Mouse (Mus musculus) spleen, embryonic (tissue): ENCODE measurements around the gene Zmiz2.
"Not testable (repeated sequence)": the region's sequence is repeated elsewhere in the genome, so short reads cannot be mapped to it uniquely, and the experiment has no call there.

Experiments used
- CTCF ChIA-PET: fragments of 350-600 bp; sonication (Branson Sonifier 250); formaldehyde crosslinking; loops from one replicate; lab custom pipeline; 2022; lab: Charles Lee

Gene Zmiz2

DNA sequence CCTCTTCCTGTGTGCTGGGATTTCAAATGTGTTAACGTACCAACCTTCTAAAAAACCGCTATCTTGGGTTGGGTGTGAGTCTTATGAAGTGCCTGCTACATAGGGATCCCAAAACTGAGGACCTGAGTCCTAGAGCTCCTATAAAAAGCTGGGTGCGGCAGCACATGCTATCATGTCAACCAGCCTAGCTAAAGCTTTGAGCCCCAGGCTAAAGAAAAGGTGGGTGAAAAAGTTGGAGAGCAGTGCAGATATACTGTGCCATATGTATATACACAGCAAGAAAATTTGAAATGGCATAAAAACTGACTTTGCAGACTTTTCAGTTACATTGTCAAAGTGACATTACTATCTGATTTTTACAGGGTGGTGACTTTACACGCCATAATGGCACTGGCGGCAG, 29.9 kb downstream of the Zmiz2 start:
- CTCF ChIA-PET, result no interaction called here

DNA sequence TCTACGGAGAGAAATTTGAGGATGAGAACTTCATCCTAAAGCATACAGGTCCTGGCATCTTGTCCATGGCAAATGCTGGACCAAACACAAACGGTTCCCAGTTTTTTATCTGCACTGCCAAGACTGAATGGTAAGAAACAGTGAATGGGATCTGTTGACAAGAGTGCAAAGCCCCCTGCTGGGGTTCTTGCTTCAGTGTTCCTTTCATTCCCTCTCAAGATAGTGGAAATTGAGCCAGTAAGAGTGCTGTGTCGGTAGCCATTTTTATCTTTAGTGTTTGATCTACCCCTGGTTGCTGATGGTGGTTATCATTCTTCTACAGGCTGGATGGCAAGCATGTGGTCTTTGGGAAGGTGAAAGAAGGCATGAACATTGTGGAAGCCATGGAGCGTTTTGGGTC, 30.3 kb downstream of the Zmiz2 start:
- CTCF ChIA-PET, result not testable (repeated sequence)

DNA sequence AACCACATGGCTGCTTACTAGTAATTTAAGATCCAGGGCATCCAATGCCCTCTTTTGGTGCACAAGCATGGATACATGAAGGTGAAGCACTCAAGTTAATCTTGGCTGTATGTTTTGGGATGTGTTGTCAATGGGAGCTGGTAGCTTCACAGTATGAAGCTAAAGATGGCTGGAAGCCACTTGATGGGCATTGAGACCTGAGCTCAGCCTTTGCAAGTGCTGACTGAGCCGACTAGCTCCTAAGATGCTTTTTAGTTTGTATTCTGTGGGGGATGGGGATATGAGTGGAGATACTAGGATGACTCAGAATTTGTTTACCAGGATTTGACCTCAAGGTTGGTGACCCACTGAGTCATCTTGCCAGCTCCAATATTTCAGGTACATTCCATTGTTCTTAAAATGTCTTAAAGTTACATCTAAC, 31.4 kb downstream of the Zmiz2 start:
- CTCF ChIA-PET, result interaction anchor here (0.7 kb wide), 1 partner anchor 15 kb away, joined by 3 read pairs; no protein-coding TSS in a partner anchor

GRCm38 (mm10) chr11:6420722-6421350, 32.0 kb downstream of the Zmiz2 start:
- CTCF ChIA-PET, result interaction anchor here (0.7 kb wide), 1 partner anchor 15 kb away, joined by 3 read pairs; no protein-coding TSS in a partner anchor

- CTCF ChIA-PET, result interaction anchor here (0.6 to 1.2 kb wide), 2 partner anchors 12 to 124 kb away, joined by 3 read pairs; no protein-coding TSS in a partner anchor
Measured at GRCm38 (mm10) chr11:6430186-6430585, 41.3 kb downstream of the Zmiz2 start.

DNA sequence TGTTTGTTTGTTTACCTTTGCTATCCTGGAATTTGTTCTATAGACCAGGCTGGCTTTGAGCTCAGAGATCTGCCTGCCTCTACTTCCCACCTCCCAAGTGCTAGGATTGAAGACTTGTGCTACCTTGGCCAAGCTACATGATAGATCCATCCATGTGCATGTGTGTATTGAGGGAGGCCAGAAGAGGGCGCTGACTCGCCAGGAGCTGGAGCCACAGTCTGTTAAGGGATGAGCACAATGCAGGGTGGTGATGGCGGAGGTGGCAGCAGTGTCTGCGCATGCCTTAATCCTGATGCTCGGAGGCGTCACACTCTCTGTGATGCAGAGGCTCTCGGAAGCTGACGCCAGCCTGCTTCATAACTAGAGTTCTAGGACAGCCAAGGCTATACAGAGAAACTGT, 47.6 kb downstream of the Zmiz2 start:
- CTCF ChIA-PET, result no interaction called here

DNA sequence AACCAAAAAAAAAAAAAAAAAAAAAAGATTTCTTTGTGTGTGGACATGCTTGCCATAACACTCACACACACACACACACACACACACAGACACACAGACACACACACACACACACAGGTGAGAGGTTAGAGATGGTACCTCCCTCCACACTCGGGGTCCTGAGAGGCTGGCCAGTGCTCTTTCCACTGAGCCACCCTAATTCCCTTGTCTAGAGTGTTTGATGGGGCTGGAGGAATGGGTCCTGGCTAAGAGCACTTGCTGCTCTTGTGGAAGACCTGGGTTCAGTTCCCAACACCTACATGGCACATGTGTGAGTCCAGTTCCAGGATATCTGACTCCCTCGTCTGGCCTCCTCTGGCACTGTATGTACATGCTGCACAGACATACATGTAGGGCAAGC, 48.8 kb downstream of the Zmiz2 start:
- CTCF ChIA-PET, result no interaction called here

GRCm38 (mm10) chr11:6440171-6440570, 51.3 kb downstream of the Zmiz2 start:
- CTCF ChIA-PET, result no interaction called here

GRCm38 (mm10) chr11:6442566-6442965, 53.7 kb downstream of the Zmiz2 start:
- CTCF ChIA-PET, result no interaction called here

- CTCF ChIA-PET, result no interaction called here
Measured at GRCm38 (mm10) chr11:6443102-6443501, 54.2 kb downstream of the Zmiz2 start.

- CTCF ChIA-PET, result no interaction called here
Measured at GRCm38 (mm10) chr11:6443727-6444076, 54.8 kb downstream of the Zmiz2 start.

DNA sequence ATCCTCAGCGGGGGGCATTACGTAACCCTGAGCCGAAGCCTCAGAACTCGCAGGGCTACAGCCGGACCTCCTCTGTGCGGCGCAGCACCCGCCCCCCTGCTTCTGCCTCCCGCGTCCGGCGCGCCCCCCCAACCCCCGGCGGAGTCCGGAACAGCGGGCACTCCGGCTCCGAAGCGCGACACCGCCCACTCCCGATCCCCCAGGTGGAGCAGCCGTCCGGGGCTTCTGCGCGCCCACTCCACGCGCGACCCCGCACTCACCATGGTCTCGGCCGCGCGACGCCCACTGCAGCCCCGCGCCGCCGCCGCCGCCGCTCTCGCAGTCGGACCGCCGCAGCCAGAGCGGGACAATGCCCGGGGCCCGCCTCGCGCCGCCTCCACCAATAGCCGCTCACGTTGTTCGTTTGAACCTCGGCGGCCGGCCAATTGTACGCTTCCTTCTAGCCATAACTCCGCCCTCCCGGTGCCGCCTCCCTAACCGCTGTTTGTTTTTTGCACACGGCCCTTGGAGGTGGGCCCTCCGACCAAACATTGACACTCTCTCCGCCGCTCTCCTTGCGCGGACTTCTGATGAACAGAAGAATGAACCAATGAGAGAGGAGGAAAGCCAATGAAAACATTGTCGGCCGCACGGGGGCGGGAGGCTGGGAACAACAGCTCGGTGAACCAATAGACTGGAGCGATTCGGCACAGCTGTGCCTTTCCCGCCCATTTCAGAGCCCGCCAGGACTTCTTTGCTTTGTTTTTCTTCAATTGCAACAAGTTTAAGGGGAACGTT, 55.4 kb downstream of the Zmiz2 start, which contains the start of gene H2afv:
H2afv (minus strand) TSS at position 367 of the 777 bp plus-strand sequence.
- CTCF ChIA-PET, result no interaction called here

- CTCF ChIA-PET, result no interaction called here
Measured at GRCm38 (mm10) chr11:6445441-6445840, 56.6 kb downstream of the Zmiz2 start.

DNA sequence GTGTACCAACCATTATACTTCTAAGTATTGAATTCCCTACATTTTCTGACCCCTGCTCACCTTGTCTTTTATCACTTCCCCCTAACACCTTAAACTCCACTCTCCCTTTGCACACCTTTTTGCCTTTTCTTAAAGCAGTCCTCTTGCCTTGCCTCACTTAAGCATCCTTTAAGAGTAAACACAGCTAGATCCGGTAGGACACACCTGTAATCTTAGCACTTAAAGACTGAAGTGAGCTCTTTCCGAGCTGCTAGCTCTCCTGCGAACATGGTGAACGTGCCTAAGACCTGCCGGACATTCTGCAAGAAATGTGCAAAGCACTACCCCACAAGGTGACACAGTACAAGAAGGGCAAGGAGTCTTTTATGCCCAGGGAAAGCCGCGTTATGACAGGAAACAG, 57.1 kb downstream of the Zmiz2 start:
- CTCF ChIA-PET, result no interaction called here

DNA sequence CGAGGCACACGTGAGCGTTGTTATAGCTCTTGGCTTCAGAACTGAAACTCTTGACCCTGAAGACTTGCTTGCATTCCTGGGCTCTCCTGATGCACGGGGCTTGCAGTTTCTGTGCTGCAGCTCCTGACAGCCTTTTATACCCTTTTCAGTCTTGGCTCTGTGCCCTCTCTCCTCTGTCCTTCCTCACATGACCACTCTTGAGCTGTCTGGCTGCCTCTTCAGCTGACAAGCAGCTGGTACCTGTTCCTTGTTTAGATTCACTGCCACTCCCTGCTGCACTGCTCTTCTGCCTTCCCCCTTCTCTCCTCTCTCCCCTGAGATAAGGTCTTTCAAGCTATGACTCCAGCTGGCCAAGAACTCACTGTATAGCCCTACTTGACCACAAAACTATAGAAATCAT, 58.6 kb downstream of the Zmiz2 start:
- CTCF ChIA-PET, result no interaction called here

DNA sequence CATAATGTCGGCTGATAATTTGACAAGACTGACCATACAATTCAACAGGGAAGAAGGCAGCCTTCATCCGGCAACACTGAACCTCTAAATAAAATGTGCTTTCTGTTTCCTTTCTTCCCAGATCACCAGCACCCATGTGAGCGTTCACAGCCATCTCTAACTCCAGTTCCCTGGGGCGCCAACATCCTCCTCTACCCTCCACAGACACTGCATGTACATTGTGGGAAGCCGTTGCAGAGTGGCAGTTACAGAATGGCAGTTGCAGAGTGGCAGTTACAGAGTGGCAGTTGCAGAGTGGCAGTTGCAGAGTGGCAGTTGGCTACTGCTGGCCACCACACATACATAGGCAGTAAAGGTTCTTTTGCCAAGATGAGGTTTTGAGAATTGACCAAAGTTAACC, 59.3 kb downstream of the Zmiz2 start:
- CTCF ChIA-PET, result not testable (repeated sequence)
